In the genomic region with DNA sequence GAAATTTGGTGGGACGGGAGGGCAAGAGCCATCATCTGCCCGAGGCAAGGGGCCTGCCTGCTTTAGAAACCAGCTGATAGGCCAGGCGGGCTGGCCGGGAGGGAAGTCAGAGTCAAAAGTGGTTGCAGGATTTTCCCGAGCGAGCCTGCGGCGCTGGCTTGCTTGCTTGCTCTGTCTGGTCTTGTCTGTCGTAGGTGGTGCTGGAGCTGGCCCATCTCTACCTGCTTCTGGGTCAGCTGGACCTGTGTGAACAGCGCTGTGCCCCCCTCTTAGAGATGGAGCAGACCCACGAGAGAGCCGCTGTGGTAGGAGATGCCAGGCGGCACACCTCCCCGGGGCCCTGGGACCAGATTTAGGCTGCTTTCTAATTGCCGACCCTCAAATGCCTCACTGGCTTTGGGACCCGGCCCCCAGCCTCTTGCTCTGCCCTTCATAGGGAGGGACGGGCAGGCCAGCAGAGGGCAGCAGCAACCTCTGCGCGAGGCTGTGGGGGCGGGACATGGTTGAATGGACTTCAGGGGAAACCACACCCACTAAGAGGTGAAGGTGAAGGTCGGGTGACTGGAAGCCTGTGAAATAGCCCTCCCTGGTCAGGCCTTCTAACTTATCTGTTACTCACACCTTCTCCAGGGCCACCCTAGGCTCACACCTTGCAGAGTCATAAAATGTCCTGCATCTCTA, we compare ENCODE assay signal across 8 mouse cellular contexts. TPM values are rescaled to one million over a fixed set of nuclear protein-coding genes. Genes with fewer than 3 reads are reported as not detected.
DNase-seq lines count a peak whose midpoint lies in the region; ATAC-seq and TF ChIP-seq lines count a peak whose summit lies in the region.

No protein-coding gene starts in this region.

- DNase-seq in 3T3-L1 (ENCODE audit: low read depth, low spot score): peak; percentile 25
- no peak for DNase-seq in Patski (ENCODE audit: low read depth, low spot score)
- DNase-seq in embryo, embryonic 11 days: peak; percentile 88
- DNase-seq in lung, postnatal 25 days (ENCODE audit: low spot score): peak; percentile 86
- DNase-seq in spleen, postnatal 14 days (ENCODE audit: low spot score in 2 of 2): peak; percentile 47 to 63
- DNase-seq in layer of hippocampus, adult 18-20 months (ENCODE audit: low spot score in 2 of 2): no peak

- H3K4me1 ChIP-seq in heart, embryonic 11.5 days (ENCODE audit: control insufficient read depth, insufficient read depth, low read length): peaks cover 6% of the 10 kb centered on the region
- H3K4me1 ChIP-seq in kidney, embryonic 14.5 days (ENCODE audit: control insufficient read depth, insufficient read depth, low read length): peaks cover 6% of the 10 kb centered on the region; the same call in 1 of the 2 replicates

- WGBS in heart, embryonic 11.5 days (ENCODE audit: insufficient replicate concordance): 8% methylated on average over 21 of the region's 21 CpGs
- 6% methylated on average over 21 of the region's 21 CpGs for WGBS in kidney, embryonic 14.5 days

- peak; percentile 53 for ATAC-seq in Patski
- ATAC-seq in heart, embryonic 11.5 days (replicated peaks; ENCODE audit: insufficient number of reproducible peaks, low FRiP score, low TSS enrichment): peak; percentile 69
- peak; percentile 76 for ATAC-seq in kidney, embryonic 14.5 days (ENCODE audit: low FRiP score, low TSS enrichment)

- peak overlapping the region; percentile 17; the same call in 1 of the 2 replicates for H3K27ac ChIP-seq in heart, embryonic 11.5 days (ENCODE audit: low read depth, low read length)
- no peak overlapping the region for H3K27ac ChIP-seq in kidney, embryonic 14.5 days (ENCODE audit: low read depth, low read length)

- H3K4me2 ChIP-seq in heart, embryonic 11.5 days: peak overlapping the region; percentile 63
- peak overlapping the region; percentile 25; the same call in 1 of the 2 replicates for H3K4me2 ChIP-seq in kidney, embryonic 14.5 days (replicated peaks; ENCODE audit: low read depth, low read length)

- no peak for TF ChIP-seq CTCF in Patski (IDR thresholded peaks at IDR 0.05)

- no peaks in the 10 kb centered on the region for H3K27me3 ChIP-seq in Patski
- no peaks in the 10 kb centered on the region for H3K27me3 ChIP-seq in heart, embryonic 11.5 days (ENCODE audit: control insufficient read depth, insufficient read depth, low read length)
- no peaks in the 10 kb centered on the region for H3K27me3 ChIP-seq in kidney, embryonic 14.5 days (ENCODE audit: control insufficient read depth, insufficient read depth, low read length)

- CTCF ChIA-PET in Patski (lab: Charles Lee): interaction anchor here (1.3 to 1.7 kb wide), 2 partner anchors 109 to 135 kb away, joined by 3 to 9 read pairs; no protein-coding TSS in a partner anchor

- in situ Hi-C loops in Patski (cut with MboI; ENCODE audit: low pct_unique_long_range_greater_than_20kb): no loop called here

- no peaks in the 10 kb centered on the region for H3K9me3 ChIP-seq in heart, embryonic 11.5 days (replicated peaks; ENCODE audit: control insufficient read depth, low read length)
- no peaks in the 10 kb centered on the region for H3K9me3 ChIP-seq in kidney, embryonic 14.5 days (ENCODE audit: control insufficient read depth, low read length)

- no peaks in the 10 kb centered on the region for H3K36me3 ChIP-seq in heart, embryonic 11.5 days (ENCODE audit: control insufficient read depth, insufficient read depth, low read length)
- H3K36me3 ChIP-seq in kidney, embryonic 14.5 days (ENCODE audit: control insufficient read depth, insufficient read depth, low read length): no peaks in the 10 kb centered on the region

- peak overlapping the region; percentile 32 for H3K4me3 ChIP-seq in heart, embryonic 11.5 days (ENCODE audit: low read depth, low read length)
- no peak overlapping the region for H3K4me3 ChIP-seq in kidney, embryonic 14.5 days (ENCODE audit: low read length)

- POLR2A ChIA-PET in Patski (lab: Charles Lee): no interaction called here

- peak overlapping the region; percentile 56 for H3K9ac ChIP-seq in heart, embryonic 11.5 days (ENCODE audit: low read depth, low read length)
- H3K9ac ChIP-seq in kidney, embryonic 14.5 days (ENCODE audit: low read depth, low read length): peak overlapping the region; percentile 19; the same call in 1 of the 2 replicates

RNA-seq across cellular contexts. Expression of gene Csrnp1, which starts 21.3 kb away (rescaled TPM):
- polyA plus RNA-seq in Patski (2021): 18.8 TPM
- 3.3 and 4.2 TPM in 2 replicates for polyA plus RNA-seq in heart, embryonic 11.5 days (2014; fragmentation: Nextera tagmentation; extraction: Ambion mirVana)
- polyA plus RNA-seq in kidney, embryonic 14.5 days (2014; fragmentation: Nextera tagmentation; extraction: Ambion mirVana): 1.9 and 3.9 TPM in 2 replicates
- 10 to 100 TPM; 13.1 to 15.7 TPM for total RNA-seq in layer of hippocampus, adult 18-20 months (2021)

RNA-seq across cellular contexts. Expression of gene Ttc21a, which starts 25.7 kb away (rescaled TPM):
- polyA plus RNA-seq in Patski (2021): 0.64 TPM
- 0.23 and 0.37 TPM in 2 replicates for polyA plus RNA-seq in heart, embryonic 11.5 days (2014; fragmentation: Nextera tagmentation; extraction: Ambion mirVana)
- polyA plus RNA-seq in kidney, embryonic 14.5 days (2014; fragmentation: Nextera tagmentation; extraction: Ambion mirVana): 0.06 and 0.19 TPM in 2 replicates
- 1 to 10 TPM in 1 of 2 experiments, under 1 TPM in 1; 0.71 to 1.2 TPM for total RNA-seq in layer of hippocampus, adult 18-20 months (2021)

RNA-seq across cellular contexts. Expression of gene Gorasp1, which starts 25.8 kb away (rescaled TPM):
- polyA plus RNA-seq in Patski (2021): 24.1 TPM
- 18.0 and 20.3 TPM in 2 replicates for polyA plus RNA-seq in heart, embryonic 11.5 days (2014; fragmentation: Nextera tagmentation; extraction: Ambion mirVana)
- polyA plus RNA-seq in kidney, embryonic 14.5 days (2014; fragmentation: Nextera tagmentation; extraction: Ambion mirVana): 17.8 and 22.1 TPM in 2 replicates
- total RNA-seq in layer of hippocampus, adult 18-20 months (2021): 10 to 100 TPM; 41.5 to 44.2 TPM

Comparison
In these comparisons a context has a peak if more than half of its experiments do, and no peak if none do; other contexts are left out.
1. DNase-seq: peak in 3T3-L1 (single experiment), embryo, embryonic 11 days (single experiment), lung, postnatal 25 days (single experiment) and spleen, postnatal 14 days (2 of 2); none in Patski (single experiment) and layer of hippocampus, adult 18-20 months (0 of 2).
2. Peak in every context shown above with its lines, with median percentiles within 50 percentile points of each other: ATAC-seq.